Mouse (Mus musculus) megakaryocyte-erythroid progenitor cell, adult 5-6 weeks (primary cell): ENCODE data around the gene Gm20604. TPM values are rescaled to one million over a fixed set of nuclear protein-coding genes. Genes with fewer than 3 reads are reported as not detected.
A peak's percentile ranks its signal among the peaks of the same experiment; 100 is the strongest.

ENCODE experiments used
- ATAC-seq: replicated peaks from 2 replicates; pipeline ENCODE4 v1.8.0; 2016; ENCODE audit warnings: mild to moderate bottlenecking, inconsistent platforms; ENCODE audit not compliant: severe bottlenecking, poor library complexity, low FRiP score, low TSS enrichment
- total RNA-seq, 2 experiments: library from RNA; stranded (forward) in 1 of 2; stranded (reverse) in 1 of 2; fragments of 200-1000, 215-1000 nt in 1 of 2; fragments of >200 nt in 1 of 2; fragmentation: Nextera tagmentation in 1 of 2; gene quantifications; 2 replicates each; pipeline ENCODE4 v1.2.3; 2014 to 2017

The Gm20604 gene
- total RNA-seq, 2 experiments from 2014 or later = 11.9 to 15.9 TPM

DNA sequence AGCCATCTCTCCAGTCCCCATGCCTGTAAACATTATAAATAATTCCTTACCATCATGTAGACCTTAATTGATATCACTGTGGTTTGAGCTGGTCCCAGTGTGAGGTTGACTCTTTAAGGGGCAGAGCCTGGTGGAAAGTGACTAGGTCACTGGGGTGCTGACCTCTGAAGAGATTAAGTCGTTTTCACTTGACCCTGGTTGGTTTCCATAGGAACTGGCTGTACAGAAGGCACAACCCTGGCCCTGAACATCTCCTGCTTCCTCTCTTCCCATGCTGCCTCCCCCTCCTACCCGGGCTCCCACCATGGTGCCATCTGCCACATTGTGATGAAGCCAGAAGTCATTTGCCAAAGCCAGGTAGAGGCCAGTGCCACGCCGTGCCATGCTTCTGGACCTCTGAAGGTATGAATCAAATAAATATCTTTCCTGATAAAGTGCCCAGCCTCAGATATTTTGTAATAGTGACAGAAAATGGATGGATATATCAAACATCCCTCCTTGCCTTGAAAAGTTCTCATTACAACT, 47.6 kb downstream of the Gm20604 start:
- ATAC-seq = no peak

DNA sequence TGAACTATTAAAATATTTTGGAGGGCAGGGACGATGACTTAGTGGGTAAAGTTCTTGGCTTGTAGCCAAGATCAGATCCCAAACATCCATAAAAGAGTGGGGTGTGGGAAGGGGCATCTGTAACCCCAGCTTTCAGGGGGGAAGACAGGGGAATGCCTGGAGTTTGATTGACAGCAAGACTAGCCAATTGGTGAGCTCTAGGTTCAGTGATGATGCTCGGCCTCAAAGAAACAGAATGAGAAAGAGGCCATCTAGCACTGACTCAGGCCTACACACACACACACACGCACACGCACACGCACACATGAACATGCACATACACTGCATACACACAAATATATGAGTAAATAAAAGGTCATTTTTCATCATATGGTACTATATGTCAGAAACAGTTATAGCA, 48.6 kb downstream of the Gm20604 start:
- ATAC-seq = no peak

DNA sequence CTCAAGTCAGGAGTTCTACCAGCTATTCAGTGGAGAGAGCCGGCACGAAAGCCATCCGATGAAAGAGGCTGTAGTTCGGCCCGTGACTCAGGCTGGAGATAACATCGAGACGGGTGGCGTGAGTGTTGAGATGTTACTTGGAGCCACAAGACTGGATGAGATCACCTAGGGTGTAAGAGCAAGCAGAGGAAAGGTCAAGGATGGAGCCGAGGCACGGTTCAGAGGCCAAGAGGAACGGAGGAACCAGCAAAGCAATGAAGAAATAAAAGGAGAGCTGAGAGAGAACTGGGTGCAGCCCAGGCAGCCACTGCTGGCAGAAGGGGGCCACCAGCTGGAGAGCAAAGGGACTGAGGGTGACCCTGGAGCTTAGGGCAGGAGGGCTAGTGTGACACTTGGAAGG, 50.3 kb downstream of the Gm20604 start:
- no peak for ATAC-seq

DNA sequence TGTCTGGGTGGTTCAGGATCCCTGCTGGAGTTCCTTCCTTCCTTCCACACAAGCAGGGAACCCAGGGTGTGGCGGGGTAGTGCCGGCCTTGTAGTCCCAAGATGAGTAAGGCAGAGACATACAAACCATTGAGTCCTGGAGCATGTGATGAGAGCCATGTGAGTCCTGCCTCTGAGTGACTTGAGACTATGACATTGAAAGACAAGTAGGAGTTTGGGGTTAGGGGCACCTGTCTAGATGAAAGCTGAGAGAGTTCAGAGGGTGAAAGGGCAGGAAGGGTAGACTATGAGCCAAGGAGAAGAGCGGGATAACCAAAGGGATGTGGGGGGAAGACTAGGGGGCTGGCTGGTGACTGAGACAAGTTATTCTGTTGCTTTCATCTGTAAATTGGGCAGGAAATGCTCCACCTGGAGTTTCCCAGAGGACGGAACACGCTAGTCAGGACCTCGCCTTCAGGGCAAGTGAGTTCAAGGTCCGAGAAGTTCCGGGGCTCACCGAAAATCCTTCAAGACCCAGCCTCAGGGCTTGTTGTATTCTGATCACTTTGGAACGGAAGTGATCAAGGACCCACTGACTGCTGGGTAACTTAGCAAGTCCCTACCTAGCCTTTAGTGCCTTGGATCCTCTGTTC, 51.5 kb downstream of the Gm20604 start:
- no peak for ATAC-seq

DNA sequence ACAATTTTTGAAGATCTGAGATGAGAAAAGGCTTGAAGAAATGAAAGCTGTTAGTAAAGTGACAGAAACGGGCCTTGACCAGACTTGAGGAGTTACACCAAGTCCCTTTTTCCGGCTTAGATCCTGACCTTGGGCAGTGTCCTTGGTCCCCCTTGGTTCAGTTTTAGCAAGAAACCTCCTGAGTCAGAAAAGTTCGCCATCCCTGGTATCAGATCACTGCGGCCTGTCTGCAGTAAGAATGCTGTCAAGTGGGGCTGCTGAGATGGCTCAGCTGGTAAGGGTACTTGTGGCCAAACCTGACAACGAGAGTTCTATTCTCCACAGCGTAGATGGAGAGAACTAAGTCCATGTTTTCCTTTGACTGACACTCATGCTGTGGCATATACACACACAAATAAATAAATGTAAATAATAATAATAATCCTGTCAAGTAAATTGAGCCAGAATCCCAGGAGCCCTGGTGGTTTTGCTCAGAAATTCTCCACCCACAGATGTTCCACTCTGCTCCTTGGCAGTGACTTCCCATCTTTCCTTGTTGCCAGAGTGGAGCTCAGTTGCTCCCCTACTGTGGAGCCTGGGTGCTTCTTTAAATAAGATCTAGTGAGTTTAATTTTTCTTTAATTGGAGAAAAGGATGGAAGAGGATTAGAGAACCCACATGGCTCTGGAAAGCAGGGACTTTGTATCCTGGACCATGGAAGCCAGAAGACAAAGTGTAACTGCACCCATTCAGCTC, 52.4 kb downstream of the Gm20604 start:
- ATAC-seq = no peak

DNA sequence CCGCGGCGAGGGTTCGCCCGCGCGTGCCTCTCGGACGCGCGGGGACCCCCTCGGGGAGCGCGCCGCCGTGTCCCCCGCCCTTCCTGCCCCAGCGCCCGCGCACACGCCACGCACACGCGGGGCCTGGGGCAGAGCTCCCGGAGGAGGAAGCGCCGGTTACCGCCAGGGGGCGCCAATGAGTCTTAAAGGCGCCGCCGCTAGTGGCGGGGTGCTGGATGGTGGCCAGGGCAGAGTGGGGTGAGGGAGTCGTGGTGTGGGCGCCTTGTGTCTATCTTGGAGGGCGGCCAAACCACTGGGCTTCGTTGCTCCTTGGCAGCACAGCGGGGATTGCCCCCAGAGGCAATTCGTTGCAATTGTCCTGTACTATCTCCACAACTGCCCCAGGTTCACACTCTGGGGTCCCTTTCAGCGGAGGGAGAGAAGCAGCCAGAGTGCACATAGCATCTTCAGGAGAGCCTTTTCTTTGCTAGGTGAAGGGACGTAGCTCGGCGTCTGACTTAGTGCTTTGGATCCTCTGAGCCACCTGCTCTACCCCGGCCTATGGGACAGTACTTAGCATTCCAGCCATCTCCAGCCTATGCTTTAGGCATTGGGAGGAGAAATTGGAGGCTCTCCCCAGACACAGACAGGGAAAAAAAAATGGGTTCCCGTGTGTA, 53.1 kb downstream of the Gm20604 start:
- peak; percentile 73 for ATAC-seq

DNA sequence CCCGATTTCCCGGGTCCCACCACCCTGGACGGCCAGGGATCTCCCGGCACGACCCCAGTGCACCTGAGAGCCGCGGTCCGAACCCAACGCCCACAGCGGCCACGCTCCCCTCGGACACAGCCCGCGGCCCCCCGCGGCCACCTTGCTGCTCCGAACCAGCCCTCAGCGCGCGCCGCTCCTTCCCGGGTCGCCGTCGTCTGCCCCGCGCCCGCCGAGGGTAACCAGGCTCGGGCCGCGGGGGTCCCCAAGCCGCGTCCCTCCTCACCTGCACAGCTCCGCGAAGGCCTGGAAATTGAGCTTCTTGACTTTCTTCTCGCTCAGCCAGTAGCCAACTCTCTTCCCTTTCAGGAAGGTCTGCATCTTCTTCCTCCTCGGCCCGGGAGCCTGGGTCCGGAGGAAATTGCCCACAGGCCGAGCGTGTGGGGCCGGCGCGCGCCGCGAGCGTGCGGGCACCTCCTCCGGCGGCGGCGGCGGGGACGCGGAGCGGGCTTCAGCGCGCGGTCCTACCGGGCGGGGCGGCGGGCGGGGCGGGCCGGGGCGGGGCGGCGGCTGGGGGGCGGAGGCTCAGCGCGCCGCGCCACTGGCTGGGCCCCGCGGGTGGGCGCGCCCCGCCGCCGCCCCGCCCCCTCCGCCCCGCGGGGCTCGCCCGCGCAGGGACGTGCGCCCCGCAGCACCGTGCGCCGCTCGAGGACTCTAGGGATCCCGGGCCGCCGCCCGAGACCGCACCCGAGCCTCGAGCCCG, 53.8 kb downstream of the Gm20604 start, which contains the start of gene Itpk1:
TSS of gene Itpk1 (minus strand) at position 474 of the 742 bp plus-strand sequence.
- ATAC-seq = peak; percentile 27

DNA sequence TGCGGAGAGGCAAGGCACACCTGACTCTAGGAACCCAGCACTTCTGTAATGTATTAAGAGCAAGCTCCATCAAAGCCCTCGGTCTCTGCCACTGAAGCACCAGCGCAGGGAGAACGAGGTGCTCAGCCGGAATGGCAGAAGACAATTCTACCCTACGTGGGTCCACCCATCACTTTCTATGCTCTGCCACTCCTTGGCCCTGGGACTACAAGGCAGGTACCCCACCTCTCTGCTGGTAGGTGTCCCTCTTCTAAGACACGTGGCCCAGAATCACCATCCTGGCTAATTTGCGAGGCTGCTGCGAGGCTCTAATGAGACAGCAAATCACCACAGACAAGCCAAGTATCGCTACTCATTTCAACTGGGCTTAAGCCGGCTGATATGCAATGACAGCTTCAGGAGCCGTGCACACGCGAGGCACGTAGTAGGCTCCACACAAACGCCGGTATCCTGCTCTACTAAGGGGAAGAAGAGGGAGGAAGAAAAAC, 54.5 kb downstream of the Gm20604 start:
- peak; percentile 11; the same call in 1 of the 2 replicates for ATAC-seq

DNA sequence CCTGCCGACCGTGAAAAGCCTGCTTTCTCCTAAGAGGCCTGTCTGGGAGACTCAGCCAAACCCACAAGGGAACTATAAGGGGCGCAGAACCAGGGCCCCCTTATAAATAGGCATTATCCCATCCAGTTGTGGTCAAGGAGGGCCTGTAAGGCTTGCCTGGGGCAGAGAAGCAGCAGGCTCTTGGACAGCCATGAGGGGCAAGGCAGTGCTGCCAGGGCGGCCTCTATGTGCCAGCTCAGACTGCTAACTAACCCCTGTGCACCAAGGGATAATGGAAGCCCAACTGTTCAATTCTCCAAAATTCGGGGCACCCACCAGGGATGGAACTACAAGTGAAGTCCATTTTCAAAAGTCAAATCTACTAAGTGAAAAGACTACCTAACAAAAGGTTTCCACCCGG, 55.0 kb downstream of the Gm20604 start:
- no peak for ATAC-seq

DNA sequence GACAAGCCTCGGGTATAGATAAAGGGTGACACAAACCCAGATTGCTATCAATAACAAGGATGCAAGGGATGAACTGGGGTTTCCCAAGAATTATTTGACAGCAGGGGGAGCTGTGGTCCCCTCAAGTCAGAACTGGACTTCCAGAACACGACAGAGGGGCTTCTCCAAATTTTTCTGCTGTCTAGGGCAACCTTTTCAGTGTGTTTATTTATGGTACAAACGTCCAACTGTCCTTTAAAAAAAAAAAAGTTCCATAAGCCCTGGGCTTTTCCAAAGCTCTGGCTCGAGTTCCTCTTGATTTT, 55.4 kb downstream of the Gm20604 start:
- no peak for ATAC-seq

DNA sequence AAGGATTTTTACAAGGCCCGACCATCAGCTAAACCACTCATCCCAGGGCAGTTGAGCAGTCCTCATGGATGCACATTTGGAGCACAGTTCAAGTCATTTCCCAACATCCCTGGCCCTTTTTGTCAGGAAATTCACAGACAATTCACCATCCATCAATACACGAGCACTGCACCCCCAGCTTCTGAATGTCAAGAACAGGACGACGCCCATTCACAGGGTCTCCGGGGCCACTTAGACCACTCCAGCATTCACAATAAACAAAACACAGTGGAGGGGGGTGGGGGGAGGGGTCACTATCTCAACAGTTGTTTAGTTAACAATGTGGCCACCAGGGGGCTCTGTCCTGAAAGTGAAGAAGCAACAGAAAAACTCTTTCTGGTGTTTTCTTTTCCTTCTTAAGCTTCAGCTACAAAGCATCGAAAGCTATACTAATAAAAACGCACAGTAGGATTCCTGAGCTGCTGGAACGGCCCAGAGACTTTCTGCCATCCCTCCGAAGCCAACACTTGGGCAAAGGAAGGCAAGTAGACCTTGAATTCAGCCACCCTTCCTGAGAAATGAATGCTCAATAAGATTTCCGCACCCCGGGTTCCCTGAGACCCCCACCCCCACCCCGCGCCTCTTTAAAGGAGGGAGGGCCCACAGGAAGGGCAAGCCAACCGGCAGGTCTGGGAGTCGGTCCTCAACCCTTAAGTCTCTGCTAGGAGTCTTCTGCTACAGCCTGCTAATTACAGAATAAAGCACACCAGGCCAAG, 55.9 kb downstream of the Gm20604 start:
- ATAC-seq = peak; percentile 29

DNA sequence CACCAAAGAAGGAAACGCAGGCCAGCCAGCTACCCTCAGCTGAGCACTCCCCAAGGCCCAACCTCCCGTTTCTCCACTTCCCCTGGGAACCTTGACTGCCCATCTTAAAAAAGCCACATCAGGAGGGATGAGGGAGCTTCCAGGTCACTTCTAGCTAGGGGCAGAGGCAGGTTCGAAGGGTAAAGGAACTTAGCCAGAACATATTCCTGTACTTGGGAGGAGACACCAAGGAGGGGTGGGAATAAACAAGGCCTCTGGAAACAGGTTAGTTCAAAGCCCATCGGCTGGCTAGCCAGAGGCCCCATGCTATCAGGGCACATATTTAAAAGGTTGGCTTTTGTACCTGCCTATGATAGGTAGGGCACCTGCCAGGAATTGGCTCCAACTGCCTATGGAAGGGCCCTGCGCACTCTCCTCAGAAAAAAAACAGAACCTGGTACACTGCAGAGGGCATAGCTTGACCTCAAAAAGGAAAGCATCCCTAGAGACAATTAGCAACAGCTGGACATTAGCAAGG, 56.7 kb downstream of the Gm20604 start:
- ATAC-seq = no peak

DNA sequence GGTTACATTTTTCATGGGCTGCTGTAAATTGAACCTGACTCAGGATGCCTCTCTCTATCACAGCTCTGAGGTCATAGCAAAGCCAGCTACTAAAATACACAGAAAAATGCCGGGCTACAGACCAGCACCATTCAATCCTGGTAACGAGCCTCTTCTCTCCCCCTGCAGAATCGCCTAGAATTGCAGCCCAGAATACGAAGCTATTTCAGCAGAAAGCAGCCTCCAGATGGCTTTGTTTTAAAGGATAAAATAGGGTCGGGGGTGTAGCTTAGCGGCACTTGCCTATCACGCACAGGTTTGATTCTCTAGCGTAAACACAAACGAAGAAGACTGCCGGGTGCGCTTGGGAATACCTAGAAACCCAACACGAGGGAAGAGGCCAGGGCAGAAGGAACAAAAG, 58.0 kb downstream of the Gm20604 start:
- ATAC-seq = no peak

DNA sequence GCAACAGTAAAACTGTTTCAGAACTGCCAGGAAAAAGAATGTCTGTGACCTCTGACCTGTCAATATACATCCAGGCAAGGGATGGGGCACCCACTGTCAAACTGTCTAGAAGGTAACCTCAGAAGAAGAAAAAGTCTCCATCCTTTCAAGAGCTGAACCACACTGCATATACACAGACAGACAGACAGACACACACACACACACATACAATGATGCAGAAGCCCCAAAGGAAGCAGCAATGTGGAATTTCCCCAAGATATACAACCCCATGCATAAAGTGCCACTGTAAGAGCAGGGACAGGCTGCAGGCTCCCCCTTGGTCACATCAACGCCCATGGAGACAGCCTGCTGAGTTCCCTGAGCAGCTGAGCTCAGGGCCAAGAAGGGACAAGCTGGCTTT, 59.3 kb downstream of the Gm20604 start:
- ATAC-seq = no peak

DNA sequence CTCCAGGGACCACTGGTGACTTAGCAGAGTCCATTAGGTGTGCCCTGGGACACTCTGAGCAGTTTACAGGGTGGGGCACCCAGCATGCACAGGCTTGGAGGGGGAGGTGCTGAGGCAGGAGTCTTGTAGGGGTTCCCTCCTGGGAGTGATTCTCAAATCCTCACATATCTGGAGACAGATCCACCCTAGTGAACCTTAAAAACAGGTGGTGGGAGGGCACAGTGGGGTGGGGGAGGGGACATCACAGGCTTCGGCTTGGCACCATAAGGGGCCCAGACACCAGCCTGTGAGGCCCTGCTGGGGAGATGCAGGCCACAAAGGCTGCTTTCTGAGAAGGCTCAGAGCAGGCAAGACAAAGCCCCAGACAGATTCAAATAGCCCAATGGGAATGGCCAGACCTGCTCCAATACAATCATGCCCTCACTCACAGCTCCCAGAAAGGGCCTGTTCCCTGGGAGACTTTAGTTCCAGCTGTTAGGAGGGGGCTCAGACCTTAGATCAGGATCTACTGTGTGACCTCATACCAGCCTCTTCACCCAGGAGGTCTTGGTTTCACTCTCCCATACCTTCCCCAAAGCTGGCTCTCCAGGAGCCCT, 60.3 kb downstream of the Gm20604 start:
- ATAC-seq = 0 out of 2 replicates have a peak, but pooled peaks have one; percentile 28

DNA sequence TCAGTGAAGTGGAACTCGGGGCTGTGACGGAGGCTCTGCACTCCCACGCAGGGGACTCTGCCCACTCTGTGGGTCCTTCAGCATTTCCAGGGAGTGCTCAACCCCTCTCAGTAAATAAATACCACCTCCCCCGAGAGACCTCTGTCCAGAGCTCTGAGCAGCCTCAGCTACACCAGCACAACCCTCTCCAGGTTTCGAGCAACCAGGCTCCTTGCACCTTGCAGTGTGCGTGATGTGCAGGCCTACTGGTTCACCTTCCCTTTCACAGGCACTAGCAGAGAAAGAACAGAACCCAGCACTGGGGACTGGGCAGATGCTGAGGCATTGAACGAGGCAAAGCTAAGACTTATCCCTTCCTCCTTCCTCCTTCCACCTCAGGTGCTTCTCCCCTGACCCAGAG, 61.1 kb downstream of the Gm20604 start:
- no peak for ATAC-seq

DNA sequence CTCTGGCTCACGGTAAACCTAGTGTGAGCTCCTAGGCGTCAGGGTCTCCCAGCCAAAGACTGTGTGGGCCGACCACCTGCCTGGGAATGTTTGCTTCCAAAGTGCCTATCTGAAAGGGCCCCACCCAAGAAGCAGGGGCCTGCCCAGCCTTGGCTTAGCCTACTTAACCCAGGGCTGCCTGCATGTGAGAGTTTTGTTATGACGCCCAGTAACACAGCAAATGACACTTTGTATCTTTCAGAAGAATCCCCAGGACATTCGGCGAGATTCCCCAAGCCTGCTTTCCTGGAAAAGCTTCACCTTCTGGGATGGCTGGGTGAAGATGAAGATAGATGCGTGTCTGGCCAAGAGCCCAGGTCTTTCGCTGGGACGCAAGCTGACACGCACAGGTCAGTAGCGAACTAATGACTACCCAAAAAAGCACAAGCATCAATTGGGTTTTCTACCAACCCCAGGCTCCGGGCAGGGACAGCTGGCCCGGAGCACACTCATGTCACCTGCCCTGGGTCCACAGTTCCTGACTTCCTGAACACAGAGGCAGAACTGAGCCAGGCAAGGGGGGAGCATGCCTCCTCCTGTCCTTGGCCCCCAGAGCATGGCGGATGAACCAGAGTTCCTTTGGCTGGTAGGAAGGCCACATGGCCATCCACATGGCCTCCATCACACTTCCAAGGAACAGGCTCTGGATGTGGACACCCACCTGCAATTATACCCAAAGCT, 61.7 kb downstream of the Gm20604 start:
- no peak for ATAC-seq
